Mouse (Mus musculus) intestine, embryonic 14.5 days (tissue): ENCODE results near the gene Atf7ip. TPM values are rescaled to one million over a fixed set of nuclear protein-coding genes. Genes with fewer than 3 reads are reported as not detected.

Experiments used
- ATAC-seq: fragments of 200-750 bp; cut with Nextera tagmentation; replicated peaks from 2 replicates; pipeline ENCODE4 v1.8.0; 2017; ENCODE audit warnings: low read depth, moderate number of reproducible peaks, moderate TSS enrichment, moderate library complexity; ENCODE audit not compliant: low FRiP score, low TSS enrichment
- DNase-seq: peaks from one replicate; pipeline ENCODE4 v3.0.0-alpha.2; 2018; ENCODE audit warnings: low spot score
- H3K27ac ChIP-seq: fragments of 300-500 bp; sonication (generic); 2 replicates; pipeline ENCODE4 v1.5.1; 2014; ENCODE audit warnings: low read depth, mild to moderate bottlenecking, control low read depth
- H3K27me3 ChIP-seq: fragments of 300-500 bp; sonication (generic); replicated peaks from 2 replicates; pipeline ENCODE4 v1.6.1; 2014; ENCODE audit warnings: low read length, control low read depth; ENCODE audit not compliant: control insufficient read depth, insufficient read depth
- H3K36me3 ChIP-seq: fragments of 300-500 bp; sonication (generic); 2 replicates; pipeline ENCODE4 v1.6.1; 2014; ENCODE audit warnings: low read length, control low read depth; ENCODE audit not compliant: control insufficient read depth, insufficient read depth
- H3K4me1 ChIP-seq: fragments of 300-500 bp; sonication (generic); replicated peaks from 2 replicates; pipeline ENCODE4 v1.6.1; 2014; ENCODE audit warnings: low read length, control low read depth, mixed read lengths; ENCODE audit not compliant: control insufficient read depth, insufficient read depth
- H3K4me2 ChIP-seq: fragments of 300-500 bp; sonication (generic); 2 replicates; pipeline ENCODE4 v1.6.1; 2014; ENCODE audit warnings: low read length
- H3K4me3 ChIP-seq: fragments of 300-500 bp; sonication (generic); 2 replicates; pipeline ENCODE4 v1.5.1; 2014; ENCODE audit warnings: low read depth, low read length, control low read depth, mixed read lengths
- H3K9ac ChIP-seq: fragments of 300-500 bp; sonication (generic); 2 replicates; pipeline ENCODE4 v1.6.1; 2014; ENCODE audit warnings: mild to moderate bottlenecking, low read length
- H3K9me3 ChIP-seq: fragments of 300-500 bp; sonication (generic); 2 replicates; pipeline ENCODE4 v1.6.1; 2016; ENCODE audit warnings: low read length, control low read depth; ENCODE audit not compliant: control insufficient read depth
- WGBS: fragments of 180-500 bp; shearing (Covaris S2); extraction: QIAGEN DNeasy Blood & Tissue Kit; methylation state at CpG from one replicate; pipeline ENCODE4 v1.1.7; 2014; 5-methylcytosine and 5-hydroxymethylcytosine counted together
- polyA plus RNA-seq: library from polyadenylated mRNA; unstranded; fragments of >200 nt; fragmentation: Nextera tagmentation; extraction: Ambion mirVana; gene quantifications from 2 replicates; pipeline ENCODE4 v1.2.1, GENCODE M21; 2014

Gene Atf7ip
- polyA plus RNA-seq, 1 experiment from 2014 or later = 32.9 TPM

DNA sequence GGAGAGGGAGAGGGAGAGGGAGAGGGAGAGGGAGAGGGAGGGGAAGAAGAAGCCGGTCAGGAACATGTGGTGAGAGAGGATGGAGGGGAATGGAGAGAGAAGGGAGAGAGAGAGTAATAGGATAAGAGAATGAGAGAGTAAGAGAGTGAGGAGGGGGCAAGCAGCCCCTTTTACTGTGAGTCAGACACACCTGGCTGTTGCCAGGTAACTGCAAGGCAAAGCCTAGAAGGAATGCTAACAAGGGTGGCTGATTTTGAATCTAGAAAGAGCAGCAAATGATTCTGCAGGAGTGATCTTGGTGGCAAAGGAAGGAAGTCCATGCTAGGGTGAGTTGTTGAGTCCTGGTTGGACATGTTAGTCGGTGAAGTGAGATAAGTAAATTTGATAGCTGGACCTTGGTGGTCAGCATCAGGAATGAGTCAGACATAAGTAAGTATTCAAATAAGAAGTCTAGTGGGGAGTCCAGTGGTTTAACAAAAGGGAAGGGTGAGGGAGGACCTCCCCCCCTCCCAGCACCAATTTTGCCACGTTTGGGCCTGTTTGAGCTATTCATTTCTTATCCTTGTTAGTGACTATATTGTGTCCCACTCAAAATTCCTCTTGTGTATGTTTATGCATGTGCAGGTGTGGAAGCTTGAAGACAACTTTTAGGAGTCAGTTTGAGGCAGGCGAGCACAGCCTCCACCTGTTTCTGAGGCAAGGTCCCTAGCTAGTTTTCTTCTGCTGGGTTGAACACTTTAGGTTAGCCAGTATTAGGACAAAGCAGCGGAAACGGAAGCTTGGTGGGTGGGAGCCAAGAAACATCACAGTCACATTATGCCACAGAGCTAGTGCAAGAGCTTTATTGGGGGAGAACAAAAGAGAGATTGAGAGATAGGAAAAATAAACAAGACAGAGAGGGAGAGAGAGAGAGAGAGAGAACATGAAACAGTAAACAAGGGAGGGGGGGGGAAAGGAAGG is 15.2 kb upstream of the Atf7ip start:
- no peaks in the 10 kb centered on the region for H3K36me3 ChIP-seq
- no peaks in the 10 kb centered on the region for H3K27me3 ChIP-seq
- DNase-seq (peak; percentile 38), ATAC-seq (no peak)
- H3K9me3 ChIP-seq = no peaks in the 10 kb centered on the region
- no peak overlapping the region for H3K9ac ChIP-seq
- WGBS = 68% methylated on average over 6 of the region's 6 CpGs
- no peak overlapping the region for H3K4me2 ChIP-seq
- H3K4me3 ChIP-seq = no peak overlapping the region
- 0 out of 2 replicates have a peak, but pooled peaks cover 3% of the 10 kb centered on the region for H3K4me1 ChIP-seq
- no peak overlapping the region for H3K27ac ChIP-seq

DNA sequence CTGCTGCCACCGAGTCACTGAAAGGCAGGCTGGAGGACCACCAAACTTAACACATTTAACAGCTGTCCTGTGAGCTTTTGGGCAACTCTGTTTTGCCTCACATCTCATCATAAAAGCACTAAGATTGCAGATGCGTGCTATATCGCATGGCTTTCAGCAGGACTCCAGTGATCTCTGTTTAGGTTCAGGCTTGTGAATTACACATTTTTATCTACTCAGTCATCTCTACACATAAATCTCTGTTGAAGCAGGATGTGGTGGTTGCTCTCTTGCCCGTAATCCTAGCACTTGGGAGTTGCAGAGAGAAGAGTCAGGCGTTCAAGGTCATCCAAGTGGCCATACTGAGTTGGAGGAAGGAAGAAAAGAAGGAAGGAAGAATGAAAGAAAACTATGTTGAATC is 14.3 kb upstream of the Atf7ip start:
- peak; percentile 4 for DNase-seq
- 0 out of 2 replicates have a peak, but pooled peaks cover 3% of the 10 kb centered on the region for H3K4me1 ChIP-seq
- no peak overlapping the region for H3K4me2 ChIP-seq

DNA sequence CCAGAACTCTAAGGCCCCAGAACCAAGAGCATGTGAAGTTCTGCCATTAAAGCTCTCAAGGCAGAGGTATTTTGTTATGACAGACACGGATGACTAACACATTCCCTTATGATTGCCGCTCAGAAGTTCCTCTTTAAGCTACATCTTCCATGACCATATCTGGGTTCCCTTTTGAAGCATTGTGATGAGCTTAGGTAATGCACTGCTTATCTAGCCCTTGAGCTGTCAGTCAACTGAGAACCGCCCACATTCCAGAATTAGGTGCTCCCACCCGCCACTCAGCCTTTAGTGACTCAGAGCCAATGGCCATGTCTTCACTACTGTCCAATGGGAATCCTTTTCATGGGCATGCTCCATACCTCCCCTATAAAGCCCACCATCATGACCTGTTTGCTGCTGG is 13.7 kb upstream of the Atf7ip start:
- no peak overlapping the region for H3K9ac ChIP-seq
- DNase-seq = peak; percentile 42
- H3K9me3 ChIP-seq = no peaks in the 10 kb centered on the region
- H3K36me3 ChIP-seq = no peaks in the 10 kb centered on the region
- H3K4me2 ChIP-seq = no peak overlapping the region
- ATAC-seq = no peak
- H3K4me3 ChIP-seq = no peak overlapping the region
- no peak overlapping the region for H3K27ac ChIP-seq
- no peaks in the 10 kb centered on the region for H3K27me3 ChIP-seq
- 0 out of 2 replicates have a peak, but pooled peaks cover 3% of the 10 kb centered on the region for H3K4me1 ChIP-seq
- 84% methylated on average over 4 of the region's 4 CpGs for WGBS

More for the DNA sequence above, 14.3 kb upstream of the Atf7ip start:
- no peaks in the 10 kb centered on the region for H3K27me3 ChIP-seq
- no peaks in the 10 kb centered on the region for H3K36me3 ChIP-seq
- 56% methylated on average over 5 of the region's 5 CpGs for WGBS
- ATAC-seq = no peak
- no peak overlapping the region for H3K9ac ChIP-seq
- no peaks in the 10 kb centered on the region for H3K9me3 ChIP-seq
- H3K27ac ChIP-seq = no peak overlapping the region
- no peak overlapping the region for H3K4me3 ChIP-seq

DNA sequence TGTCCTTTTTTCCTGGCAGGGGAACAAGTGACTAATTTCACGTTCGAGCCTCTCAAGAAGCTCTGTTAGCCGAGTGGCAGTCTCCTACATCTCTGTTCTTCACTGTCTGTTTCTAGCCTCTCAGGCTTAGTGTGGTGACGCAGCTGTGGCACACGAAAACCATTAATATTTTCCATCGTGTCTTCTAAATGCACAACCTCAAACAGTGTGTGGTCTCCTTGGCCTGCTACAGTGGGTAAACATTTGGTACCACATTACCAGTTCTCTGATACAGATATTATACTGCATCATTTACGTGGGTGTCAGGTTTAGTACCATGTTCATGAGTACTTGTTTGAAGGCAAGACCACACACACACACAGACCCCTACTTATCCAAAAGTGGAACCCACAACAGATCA is 12.5 kb upstream of the Atf7ip start:
- H3K9ac ChIP-seq = no peak overlapping the region
- peak; percentile 23 for DNase-seq
- no peaks in the 10 kb centered on the region for H3K9me3 ChIP-seq
- no peaks in the 10 kb centered on the region for H3K36me3 ChIP-seq
- ATAC-seq = no peak
- no peak overlapping the region for H3K4me2 ChIP-seq
- no peak overlapping the region for H3K4me3 ChIP-seq
- H3K27me3 ChIP-seq = no peaks in the 10 kb centered on the region
- 0 out of 2 replicates have a peak, but pooled peaks cover 3% of the 10 kb centered on the region for H3K4me1 ChIP-seq
- no peak overlapping the region for H3K27ac ChIP-seq
- 90% methylated on average over 7 of the region's 7 CpGs for WGBS

DNA sequence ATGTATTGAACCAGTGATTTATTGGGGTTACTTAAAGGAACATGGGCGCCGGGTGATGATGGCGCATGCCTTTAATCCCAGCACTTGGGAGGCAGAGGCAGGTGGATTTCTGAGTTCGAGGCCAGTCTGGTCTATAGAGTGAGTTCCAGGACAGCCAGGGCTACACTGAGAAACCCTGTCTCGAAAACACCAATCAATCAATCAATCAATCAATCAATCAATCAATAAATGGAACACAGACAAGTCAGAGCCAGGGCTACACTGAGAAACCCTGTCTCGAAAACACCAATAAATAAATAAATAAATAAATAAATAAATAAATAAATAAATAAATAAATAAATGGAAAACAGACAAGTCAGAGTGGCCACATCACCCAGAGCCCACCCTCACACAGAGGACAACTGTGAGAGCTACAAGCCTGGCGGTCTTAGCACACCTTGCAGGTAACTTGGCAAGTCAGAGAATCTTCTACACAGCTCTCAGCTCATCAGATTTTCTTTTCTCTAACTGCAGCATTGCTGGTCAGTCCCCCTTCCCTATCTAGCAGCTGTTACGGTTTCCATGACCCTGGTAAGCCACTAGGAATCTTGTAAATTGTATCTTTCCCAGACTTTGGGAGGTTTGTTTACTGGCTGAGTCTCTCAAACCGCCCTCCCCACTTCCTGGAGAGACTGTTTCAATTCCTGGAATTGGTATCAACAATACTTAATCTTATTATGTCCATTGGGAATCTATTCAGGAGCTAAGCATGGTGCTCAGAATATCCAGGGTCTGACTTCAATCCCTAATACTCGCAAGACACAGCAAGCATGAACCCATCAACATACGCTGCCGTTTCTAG is 11.8 kb upstream of the Atf7ip start:
- ATAC-seq (peak; percentile 29; the same call in 1 of the 2 replicates), DNase-seq (peak; percentile 51)
- H3K4me3 ChIP-seq = no peak overlapping the region
- H3K27me3 ChIP-seq = no peaks in the 10 kb centered on the region
- H3K9ac ChIP-seq = no peak overlapping the region
- no peak overlapping the region for H3K27ac ChIP-seq
- H3K36me3 ChIP-seq = no peaks in the 10 kb centered on the region
- 82% methylated on average over 12 of the region's 12 CpGs for WGBS
- no peaks in the 10 kb centered on the region for H3K9me3 ChIP-seq
- 0 out of 2 replicates have a peak, but pooled peaks cover 3% of the 10 kb centered on the region for H3K4me1 ChIP-seq
- no peak overlapping the region for H3K4me2 ChIP-seq

DNA sequence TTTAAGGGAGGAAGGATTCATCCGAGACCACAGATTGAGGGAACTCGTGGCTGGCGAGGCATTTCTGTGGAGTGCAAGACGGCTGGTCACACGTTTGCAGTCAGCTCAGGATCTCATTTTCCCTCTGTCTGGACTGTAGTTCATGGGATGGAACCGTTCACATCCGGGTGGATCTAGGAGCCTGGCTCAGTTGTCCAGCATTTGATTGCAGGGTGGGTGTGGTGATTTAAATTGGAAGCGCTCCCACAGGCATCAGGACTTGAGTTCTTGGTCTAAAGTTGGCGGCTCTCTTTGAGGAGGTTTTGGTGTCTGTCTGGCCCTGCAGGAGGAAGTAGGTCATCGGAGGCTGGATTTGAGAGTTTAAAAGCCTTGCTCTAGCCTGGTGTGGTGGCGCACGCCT is 10.9 kb upstream of the Atf7ip start:
- no peak overlapping the region for H3K4me2 ChIP-seq
- no peaks in the 10 kb centered on the region for H3K9me3 ChIP-seq
- ATAC-seq (no peak), DNase-seq (peak; percentile 35)
- H3K36me3 ChIP-seq = no peaks in the 10 kb centered on the region
- H3K27ac ChIP-seq = no peak overlapping the region
- no peak overlapping the region for H3K9ac ChIP-seq
- WGBS = 92% methylated on average over 12 of the region's 12 CpGs
- H3K27me3 ChIP-seq = no peaks in the 10 kb centered on the region
- 0 out of 2 replicates have a peak, but pooled peaks cover 3% of the 10 kb centered on the region for H3K4me1 ChIP-seq
- H3K4me3 ChIP-seq = no peak overlapping the region

DNA sequence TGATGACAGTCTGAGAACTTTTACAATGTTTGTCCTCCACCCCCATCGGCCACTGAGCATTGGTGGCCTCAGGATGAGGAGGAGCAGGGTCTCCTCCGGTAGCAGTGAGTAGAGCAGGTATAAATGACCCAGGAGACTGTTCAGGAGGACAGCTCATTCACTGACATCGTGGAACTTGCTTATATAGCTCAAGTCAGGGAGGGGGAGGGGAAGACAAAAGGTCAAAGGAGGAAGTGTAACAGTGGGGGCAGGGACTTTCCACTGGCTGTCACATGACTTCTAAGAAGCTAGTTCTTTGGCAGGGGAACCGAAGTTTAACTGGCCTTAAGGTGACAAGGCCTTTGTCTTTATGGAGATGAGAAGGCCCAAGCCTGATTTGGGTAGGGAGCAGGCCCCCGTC is 8.2 kb upstream of the Atf7ip start:
- ATAC-seq = no peak
- no peak for DNase-seq

DNA sequence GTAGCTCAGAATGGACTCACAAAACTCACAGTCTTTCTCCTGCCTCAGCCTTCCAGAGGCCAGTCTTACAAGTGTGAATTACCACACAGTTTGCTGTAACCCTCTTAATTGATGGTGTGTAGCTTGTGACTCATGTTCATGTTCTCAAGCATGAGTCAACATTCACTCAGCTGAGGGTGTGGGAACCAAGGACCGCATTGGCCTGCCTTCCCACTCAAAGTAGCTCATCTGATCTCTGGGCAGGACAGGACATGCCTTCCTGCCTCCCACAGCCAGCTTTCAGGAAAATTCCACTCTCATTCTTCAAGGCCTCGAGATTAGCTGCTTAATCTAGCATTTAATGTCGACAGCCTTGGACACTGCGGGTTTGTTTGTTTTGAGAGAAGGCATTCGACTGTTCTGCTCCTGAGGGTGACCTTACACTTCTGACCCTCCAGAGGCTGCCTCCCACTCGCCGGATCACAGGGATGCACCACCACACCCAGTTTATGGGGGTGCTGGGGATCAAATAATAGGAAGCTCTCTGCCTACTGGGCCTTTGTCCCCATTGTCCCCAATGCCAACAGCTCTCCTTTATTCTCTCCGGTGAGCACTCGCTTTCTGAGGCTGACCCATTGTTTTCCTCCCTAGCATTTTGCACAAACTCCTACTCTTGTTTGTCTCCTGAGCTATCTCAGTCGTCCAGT is 6.5 kb upstream of the Atf7ip start:
- Histone ChIP-seq H3K36me3 (no peaks in the 10 kb centered on the region), H3K9me3 (no peaks in the 10 kb centered on the region), H3K27ac (no peak overlapping the region), H3K4me3 (no peak overlapping the region), H3K27me3 (no peaks in the 10 kb centered on the region), H3K9ac (no peak overlapping the region), H3K4me2 (no peak overlapping the region), H3K4me1 (no peaks in the 10 kb centered on the region)
- ATAC-seq = no peak
- DNase-seq = peak; percentile 46
- WGBS = 54% methylated on average over 10 of the region's 10 CpGs

More for the DNA sequence above, 8.2 kb upstream of the Atf7ip start:
- Histone ChIP-seq H3K9ac (no peak overlapping the region), H3K4me1 (no peaks in the 10 kb centered on the region), H3K9me3 (no peaks in the 10 kb centered on the region), H3K27me3 (no peaks in the 10 kb centered on the region), H3K27ac (no peak overlapping the region), H3K4me3 (no peak overlapping the region), H3K36me3 (no peaks in the 10 kb centered on the region), H3K4me2 (no peak overlapping the region)
- 57% methylated on average over 5 of the region's 5 CpGs for WGBS
